ENCODE assay signal across 25 mouse cellular contexts in the genomic region with DNA sequence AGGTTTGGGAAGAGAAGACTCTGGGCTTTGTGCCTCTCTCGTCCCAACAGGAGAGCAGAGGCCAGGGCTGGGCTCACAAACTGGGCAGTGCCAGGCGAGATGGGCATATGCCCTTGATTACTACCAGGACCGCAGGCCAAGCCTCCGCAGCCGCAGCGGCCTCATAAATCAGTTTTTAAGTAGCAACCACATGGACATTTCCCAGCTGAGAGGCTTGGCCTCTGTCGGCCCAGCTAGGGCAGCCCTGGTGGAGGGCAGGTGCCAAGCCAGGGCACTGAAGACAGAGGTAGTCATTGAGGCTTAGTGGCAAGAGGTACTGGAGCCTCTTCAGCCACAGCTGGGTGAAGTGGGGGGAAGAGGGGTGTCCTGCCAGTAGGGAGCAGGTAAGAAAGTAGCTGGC. TPM values are rescaled to one million over a fixed set of nuclear protein-coding genes. Genes with fewer than 3 reads are reported as not detected.
DNase-seq lines count a peak whose midpoint lies in the region; ATAC-seq and TF ChIP-seq lines count a peak whose summit lies in the region.
"Had no signal": no experiment of that assay in that cellular context is flagged by ENCODE, and none has a peak within 500 bp of the region (broad histone marks: within the 10 kb centered on the region; RNA-seq: fewer than 3 reads in every experiment).

No protein-coding gene starts in this region.

- DNase-seq in cerebellum, postnatal 14 days: peak; percentile 46 to 49
- no peak for DNase-seq in cerebellum, adult 8-10 months
- DNase-seq in layer of hippocampus, adult 2 months (ENCODE audit: low spot score in 2 of 2): no peak
- no peak for DNase-seq in layer of hippocampus, postnatal 36 days
- peak; percentile 62 for DNase-seq in MN1 (ENCODE audit: low spot score)
- no peak for DNase-seq in heart, adult 18-20 months
- DNase-seq: adrenal gland, postnatal 14 days; cerebellum, adult 11-12 months; cerebellum, adult 9-11 months; gastrocnemius, postnatal 36 days; heart, adult 11 months; heart, postnatal 10 days had no signal

- WGBS in forebrain, embryonic 16.5 days: 2% methylated on average over 7 of the region's 7 CpGs

- no peak for ATAC-seq in forebrain, embryonic 16.5 days
- ATAC-seq: activated CD4-positive, CD25-positive, alpha-beta regulatory T cell, adult 4 months; intestine, embryonic 16.5 days; Patski had no signal

- H3K36me3 ChIP-seq in forebrain, embryonic 16.5 days (ENCODE audit: control insufficient read depth, insufficient read depth): no peaks in the 10 kb centered on the region
- H3K36me3 ChIP-seq: embryonic facial prominence, embryonic 12.5 days had no signal

- H3K9ac ChIP-seq in forebrain, embryonic 16.5 days (replicated peaks; ENCODE audit: low read depth, low read length): peak overlapping the region; percentile 27; the same call in 1 of the 2 replicates
- H3K9ac ChIP-seq: embryonic facial prominence, embryonic 12.5 days; hindbrain, embryonic 14.5 days had no signal

- peaks cover 25% of the 10 kb centered on the region for H3K27me3 ChIP-seq in forebrain, embryonic 16.5 days (replicated peaks; ENCODE audit: control insufficient read depth, insufficient read depth, low read length)

- TF ChIP-seq CTCF in layer of hippocampus, adult 2 months (conservative IDR thresholded peaks at IDR 0.05): no peak

- H3K9me3 ChIP-seq in forebrain, embryonic 16.5 days (ENCODE audit: control insufficient read depth, low read length): no peaks in the 10 kb centered on the region
- H3K9me3 ChIP-seq: embryonic facial prominence, embryonic 12.5 days; heart, embryonic 10.5 days had no signal

- no peak overlapping the region for H3K4me3 ChIP-seq in layer of hippocampus, adult 2 months
- peak overlapping the region; percentile 7; the same call in 1 of the 2 replicates for H3K4me3 ChIP-seq in forebrain, embryonic 16.5 days (replicated peaks; ENCODE audit: low read length)
- H3K4me3 ChIP-seq: embryonic facial prominence, embryonic 12.5 days; heart, embryonic 10.5 days had no signal

- peak overlapping the region; percentile 83 for H3K27ac ChIP-seq in layer of hippocampus, adult 2 months
- H3K27ac ChIP-seq in forebrain, embryonic 16.5 days (ENCODE audit: low read length): peak overlapping the region; percentile 97
- H3K27ac ChIP-seq: embryonic facial prominence, embryonic 12.5 days; heart, embryonic 10.5 days had no signal

- peaks cover 60% of the 10 kb centered on the region for H3K4me1 ChIP-seq in forebrain, embryonic 16.5 days (replicated peaks; ENCODE audit: control insufficient read depth, insufficient read depth, low read length)

- peak overlapping the region; percentile 36 for H3K4me2 ChIP-seq in forebrain, embryonic 16.5 days (ENCODE audit: low read length)
- H3K4me2 ChIP-seq: embryonic facial prominence, embryonic 12.5 days; hindbrain, embryonic 14.5 days had no signal

RNA-seq across cellular contexts. Expression of gene Neurod2, which starts 12.0 kb away (rescaled TPM):
- total RNA-seq in layer of hippocampus, adult 2 months (2021): 100 to 1,000 TPM; 163 to 165 TPM
- total RNA-seq in layer of hippocampus, postnatal 36 days (2021): 100 to 1,000 TPM; 156 to 162 TPM
- 110 and 133 TPM in 2 replicates for polyA plus RNA-seq in forebrain, embryonic 16.5 days (2015; fragmentation: Nextera tagmentation; extraction: Ambion mirVana)
- total RNA-seq in heart, adult 18-20 months (2021): not detected
- total RNA-seq: adrenal gland, adult 18-20 months; adrenal gland, postnatal 14 days; gastrocnemius, adult 8-10 months; gastrocnemius, postnatal 36 days; heart, postnatal 10 days; hematopoietic stem cell, adult 5-6 weeks; MEL had no signal
- polyA plus RNA-seq: activated CD4-positive, CD25-positive, alpha-beta regulatory T cell, adult 4 months; C2C12; heart, embryonic 10.5 days; heart, embryonic 14.5 days; Patski had no signal

RNA-seq across cellular contexts. Expression of gene Ppp1r1b, which starts 30.7 kb away (rescaled TPM):
- 10 to 100 TPM; 55.9 to 56.2 TPM for total RNA-seq in layer of hippocampus, adult 2 months (2021)
- total RNA-seq in layer of hippocampus, postnatal 36 days (2021): 10 to 100 TPM; 48.8 to 50.8 TPM
- polyA plus RNA-seq in forebrain, embryonic 16.5 days (2015; fragmentation: Nextera tagmentation; extraction: Ambion mirVana): 69.7 and 72.4 TPM in 2 replicates
- 1 to 10 TPM; 4.3 to 5.1 TPM for total RNA-seq in heart, adult 18-20 months (2021)
- total RNA-seq: gastrocnemius, postnatal 36 days had no signal
- polyA plus RNA-seq: activated CD4-positive, CD25-positive, alpha-beta regulatory T cell, adult 4 months had no signal

RNA-seq across cellular contexts. Expression of gene Stard3, which starts 40.7 kb away (rescaled TPM):
- total RNA-seq in layer of hippocampus, adult 2 months (2021): 10 to 100 TPM; 32.9 to 35.5 TPM
- 10 to 100 TPM; 31.3 to 34.5 TPM for total RNA-seq in layer of hippocampus, postnatal 36 days (2021)
- polyA plus RNA-seq in forebrain, embryonic 16.5 days (2015; fragmentation: Nextera tagmentation; extraction: Ambion mirVana): 52.8 and 56.3 TPM in 2 replicates
- total RNA-seq in heart, adult 18-20 months (2021): 10 to 100 TPM; 15.8 to 20.6 TPM

Comparison
In these comparisons a context has a peak if more than half of its experiments do, and no peak if none do; other contexts are left out.
1. DNase-seq: peak in cerebellum, postnatal 14 days (2 of 2) and MN1 (single experiment); none in cerebellum, adult 8-10 months (single experiment), layer of hippocampus, adult 2 months (0 of 2), layer of hippocampus, postnatal 36 days (0 of 2) and heart, adult 18-20 months (0 of 2).
2. RNA of gene Neurod2, which starts 12.0 kb away (total RNA-seq): 163 to 165 TPM in layer of hippocampus, adult 2 months and 156 to 162 TPM in layer of hippocampus, postnatal 36 days; not detected in heart, adult 18-20 months; every median in the first group is over 100 times any median in the second.
3. RNA of gene Ppp1r1b, which starts 30.7 kb away (total RNA-seq): 55.9 to 56.2 TPM in layer of hippocampus, adult 2 months and 48.8 to 50.8 TPM in layer of hippocampus, postnatal 36 days; 4.3 to 5.1 TPM in heart, adult 18-20 months; every median in the first group is over 4 times any median in the second.